Mouse (Mus musculus): ENCODE results near the gene Elmo1. TPM values are rescaled to one million over a fixed set of nuclear protein-coding genes. Genes with fewer than 3 reads are reported as not detected.

Elmo1 gene
- total and polyA plus RNA-seq, 3 experiments: 23.1 to 50.2 (median 32.2) TPM

DNA sequence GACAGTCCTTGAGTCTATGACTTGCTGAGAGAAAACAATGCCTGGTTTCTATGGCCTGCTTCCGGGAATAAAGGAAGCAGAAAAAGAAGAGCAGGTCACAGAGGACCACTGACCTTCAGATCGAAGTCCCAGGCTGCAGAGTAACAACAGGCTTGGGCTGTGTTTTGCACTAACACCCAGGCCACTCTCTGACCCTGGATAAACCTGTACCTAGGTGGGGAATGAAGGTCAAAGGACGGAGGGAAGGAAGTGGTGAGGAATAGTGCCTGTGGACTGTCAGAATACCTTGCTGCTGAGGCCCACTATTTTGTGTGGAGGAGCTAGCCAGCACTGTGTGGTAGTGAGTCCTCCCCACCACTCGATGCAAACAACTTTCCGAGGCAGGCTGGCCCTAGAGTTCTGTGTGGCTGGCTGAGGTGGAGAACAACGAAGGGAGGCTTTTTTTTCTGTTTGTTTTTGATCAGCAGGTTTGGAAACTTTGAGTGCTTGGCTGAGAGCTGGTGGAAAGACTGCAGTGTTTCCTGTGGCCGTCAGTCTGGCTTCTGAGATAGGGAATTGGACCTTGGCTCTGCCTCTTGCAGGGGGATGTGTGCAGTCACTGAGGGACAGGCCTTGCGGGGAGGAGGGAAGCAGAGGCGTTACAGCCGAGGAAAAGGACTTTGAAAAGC is 83.7 kb downstream of the Elmo1 start:
- Histone ChIP-seq H3K4me1 (ENCODE audit: control insufficient read depth in 1 of 2, insufficient read depth in 2 of 2) (peaks cover 8 to 75% of the 10 kb centered on the region in 2 experiments), H3K9me3 (replicated peaks; ENCODE audit: low read length) (no peaks in the 10 kb centered on the region), H3K79me2 (replicated peaks; ENCODE audit: control insufficient read depth, extremely low read depth, insufficient read depth, poor library complexity, severe bottlenecking) (no peaks in the 10 kb centered on the region; the same call in 1 of the 2 replicates), H3K4me2 (ENCODE audit: insufficient read depth, low read depth, poor library complexity, severe bottlenecking) (no peak overlapping the region), H3K4me3 (replicated peaks in 1 of 3; ENCODE audit: low read depth in 2 of 3, low read length in 2 of 3, poor library complexity in 1 of 3) (no peak overlapping the region), H3K36me3 (replicated peaks in 1 of 2; ENCODE audit: control insufficient read depth in 1 of 2, insufficient read depth in 1 of 2, low read length in 1 of 2) (peaks cover 0 to 21% of the 10 kb centered on the region in 2 experiments), H3K9ac (ENCODE audit: insufficient read depth, low read depth) (no peak overlapping the region), H3K27ac (ENCODE audit: insufficient read depth, low read depth) (no peak overlapping the region), H3K27me3 (replicated peaks) (no peaks in the 10 kb centered on the region)
- no peak for DNase-seq (ENCODE audit: extremely low read depth)
- dilution Hi-C loops (cut with MboI; ENCODE audit: extremely low pct_ligation_motif_present, extremely low pct_unique_long_range_greater_than_20kb, low sequenced_read_pairs): no loop called here
- in situ Hi-C loops (cut with MboI; ENCODE audit: low pct_ligation_motif_present, low pct_unique_long_range_greater_than_20kb, low sequenced_read_pairs): no loop called here
- no peak for TF ChIP-seq MAFK (IDR thresholded peaks at IDR 0.05; ENCODE audit: insufficient replicate concordance, low read length)
- TF ChIP-seq ZNF384 (IDR thresholded peaks at IDR 0.05; ENCODE audit: low read depth, low read length): peak; percentile 21; the same call in 1 of the 2 replicates
- TF ChIP-seq NRF1 (IDR thresholded peaks at IDR 0.05; ENCODE audit: low read depth, low read length): no peak
- no peak for TF ChIP-seq CHD2 (IDR thresholded peaks at IDR 0.05; ENCODE audit: low read length)

DNA sequence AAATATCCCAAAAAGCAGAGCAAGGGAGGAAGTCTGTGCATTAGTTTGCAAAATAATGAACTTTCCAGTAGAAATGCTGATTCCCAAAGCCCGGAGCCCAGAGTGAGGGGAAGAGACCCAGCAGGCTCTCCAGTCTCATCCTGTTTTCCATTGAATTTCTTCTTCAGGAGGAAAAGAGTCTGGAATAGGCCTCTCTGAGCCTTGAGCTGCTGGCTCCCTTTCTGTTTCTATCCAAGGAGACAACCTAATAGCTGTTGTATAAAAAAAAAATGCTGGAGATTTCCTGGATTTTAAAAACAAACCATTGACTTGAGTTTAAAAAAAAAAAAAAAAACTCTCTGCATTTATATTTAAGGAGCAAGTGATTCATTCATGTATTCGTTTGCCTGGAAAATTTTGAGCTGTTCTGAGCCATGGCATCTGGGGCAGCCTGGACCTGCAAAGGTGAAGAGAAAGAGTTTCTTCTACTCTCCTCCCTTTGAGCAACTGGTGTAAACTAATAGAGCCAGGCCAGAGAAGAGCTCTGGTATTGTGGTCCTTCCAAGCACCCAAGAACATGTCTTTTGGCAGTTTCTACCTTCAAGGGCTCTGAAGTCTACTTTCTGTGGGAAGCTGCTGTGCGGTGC is 84.4 kb downstream of the Elmo1 start:
- Histone ChIP-seq H3K9ac (ENCODE audit: insufficient read depth, low read depth) (no peak overlapping the region), H3K9me3 (replicated peaks; ENCODE audit: low read length) (no peaks in the 10 kb centered on the region), H3K4me1 (ENCODE audit: control insufficient read depth in 1 of 2, insufficient read depth in 2 of 2) (peaks cover 8 to 79% of the 10 kb centered on the region in 2 experiments), H3K36me3 (replicated peaks in 1 of 2; ENCODE audit: control insufficient read depth in 1 of 2, insufficient read depth in 1 of 2, low read length in 1 of 2) (peaks cover 0 to 22% of the 10 kb centered on the region in 2 experiments), H3K79me2 (replicated peaks; ENCODE audit: control insufficient read depth, extremely low read depth, insufficient read depth, poor library complexity, severe bottlenecking) (no peaks in the 10 kb centered on the region; the same call in 1 of the 2 replicates), H3K27me3 (replicated peaks) (no peaks in the 10 kb centered on the region), H3K4me3 (replicated peaks in 1 of 3; ENCODE audit: low read depth in 2 of 3, low read length in 2 of 3, poor library complexity in 1 of 3) (no peak overlapping the region), H3K27ac (ENCODE audit: insufficient read depth, low read depth) (no peak overlapping the region), H3K4me2 (ENCODE audit: insufficient read depth, low read depth, poor library complexity, severe bottlenecking) (no peak overlapping the region)
- dilution Hi-C loops (cut with MboI; ENCODE audit: extremely low pct_ligation_motif_present, extremely low pct_unique_long_range_greater_than_20kb, low sequenced_read_pairs) (no loop called here), in situ Hi-C loops (cut with MboI; ENCODE audit: low pct_ligation_motif_present, low pct_unique_long_range_greater_than_20kb, low sequenced_read_pairs) (no loop called here)
- no peak for DNase-seq (ENCODE audit: extremely low read depth)
- TF ChIP-seq ZC3H11A (IDR thresholded peaks at IDR 0.05; ENCODE audit: low read depth, low read length) (no peak), MAZ (IDR thresholded peaks at IDR 0.05; ENCODE audit: low read depth, low read length) (no peak), NRF1 (IDR thresholded peaks at IDR 0.05; ENCODE audit: low read depth, low read length) (no peak), POLR2A (IDR thresholded peaks at IDR 0.05; ENCODE audit: low read depth, low read length) (no peak), PAX5 (IDR thresholded peaks at IDR 0.05; ENCODE audit: low read length) (no peak), ZNF384 (IDR thresholded peaks at IDR 0.05; ENCODE audit: low read depth, low read length) (no peak), TBP (conservative IDR thresholded peaks at IDR 0.05; ENCODE audit: low read depth, low read length) (no peak), TCF12 (IDR thresholded peaks at IDR 0.05; ENCODE audit: low read depth, low read length) (no peak), MEF2A (IDR thresholded peaks at IDR 0.05; ENCODE audit: borderline replicate concordance, low read depth, low read length) (no peak), SIN3A (IDR thresholded peaks at IDR 0.05; ENCODE audit: low read length) (no peak), UBTF (IDR thresholded peaks at IDR 0.05; ENCODE audit: low read depth, low read length) (no peak), HCFC1 (IDR thresholded peaks at IDR 0.05; ENCODE audit: low read depth, low read length) (no peak), SMC3 (IDR thresholded peaks at IDR 0.05; ENCODE audit: low read depth, low read length) (no peak), USF2 (conservative IDR thresholded peaks at IDR 0.05; ENCODE audit: low read depth, low read length) (no peak), MYC (IDR thresholded peaks at IDR 0.05; ENCODE audit: low read depth, low read length) (no peak), GABPA (IDR thresholded peaks at IDR 0.05; ENCODE audit: insufficient replicate concordance, low read depth, low read length) (no peak), E2F4 (IDR thresholded peaks at IDR 0.05; ENCODE audit: insufficient replicate concordance, low read depth, low read length) (no peak)
